Mouse (Mus musculus): ENCODE data around the gene Kmt2e. TPM values are rescaled to one million over a fixed set of nuclear protein-coding genes. Genes with fewer than 3 reads are reported as not detected.

Kmt2e gene
- total and polyA plus RNA-seq, 3 experiments, result 7.2 to 29.7 (median 21.3) TPM

GRCm38 (mm10) chr5:23410040-23410717, 24.1 kb upstream of the Kmt2e start:
- H3K27me3 ChIP-seq (replicated peaks), result no peaks in the 10 kb centered on the region
- H3K36me3 ChIP-seq (replicated peaks in 1 of 2; ENCODE audit: control insufficient read depth in 1 of 2, insufficient read depth in 1 of 2, low read length in 1 of 2), result peaks cover 4 to 16% of the 10 kb centered on the region in 2 experiments
- H3K4me1 ChIP-seq (ENCODE audit: control insufficient read depth in 1 of 2, insufficient read depth in 2 of 2), result peaks cover 39 to 91% of the 10 kb centered on the region in 2 experiments
- H3K9ac ChIP-seq (ENCODE audit: insufficient read depth, low read depth), result peak overlapping the region; percentile 25
- H3K4me2 ChIP-seq (ENCODE audit: insufficient read depth, low read depth, poor library complexity, severe bottlenecking), result 0 out of 2 replicates have a peak overlapping the region, but pooled peaks have one; percentile 34
- H3K9me3 ChIP-seq (replicated peaks; ENCODE audit: low read length), result no peaks in the 10 kb centered on the region
- dilution Hi-C loops (cut with MboI; ENCODE audit: extremely low pct_ligation_motif_present, extremely low pct_unique_long_range_greater_than_20kb, low sequenced_read_pairs), result no loop called here
- DNase-seq (ENCODE audit: extremely low read depth), result no peak
- TF ChIP-seq NELFE (IDR thresholded peaks at IDR 0.05; ENCODE audit: low read depth, low read length), result 0 out of 2 replicates have a peak, but pooled peaks have one; percentile 19
- no peak for TF ChIP-seq IRF4 (IDR thresholded peaks at IDR 0.05; ENCODE audit: low read depth, low read length)
- no peak for TF ChIP-seq ZMIZ1 (IDR thresholded peaks at IDR 0.05; ENCODE audit: low read depth, low read length)
- TF ChIP-seq GABPA (IDR thresholded peaks at IDR 0.05; ENCODE audit: insufficient replicate concordance, low read depth, low read length), result no peak
- no peak for TF ChIP-seq CHD1 (IDR thresholded peaks at IDR 0.05; ENCODE audit: low read depth, low read length)
- no peak for TF ChIP-seq ZNF384 (IDR thresholded peaks at IDR 0.05; ENCODE audit: low read depth, low read length)
- 0 out of 2 replicates have a peak, but pooled peaks have one; percentile 26 for TF ChIP-seq MAFK (IDR thresholded peaks at IDR 0.05; ENCODE audit: insufficient replicate concordance, low read length)
- no peak for TF ChIP-seq MAZ (IDR thresholded peaks at IDR 0.05; ENCODE audit: low read depth, low read length)
- no peak for TF ChIP-seq MYC (IDR thresholded peaks at IDR 0.05; ENCODE audit: low read depth, low read length)
- 0 out of 2 replicates have a peak, but pooled peaks have one; percentile 35 for TF ChIP-seq EP300 (IDR thresholded peaks at IDR 0.05; ENCODE audit: low read length)
- TF ChIP-seq UBTF (IDR thresholded peaks at IDR 0.05; ENCODE audit: low read depth, low read length), result no peak
- TF ChIP-seq TBP (conservative IDR thresholded peaks at IDR 0.05; ENCODE audit: low read depth, low read length), result 0 out of 2 replicates have a peak, but pooled peaks have one; percentile 23
- TF ChIP-seq MEF2A (IDR thresholded peaks at IDR 0.05; ENCODE audit: borderline replicate concordance, low read depth, low read length), result peak; percentile 51; the same call in 1 of the 2 replicates
- peak; percentile 55; the same call in 1 of the 2 replicates for TF ChIP-seq CHD2 (IDR thresholded peaks at IDR 0.05; ENCODE audit: low read length)
- TF ChIP-seq ETS1 (conservative IDR thresholded peaks at IDR 0.05; ENCODE audit: low read depth, low read length), result no peak
- peak; percentile 61 for TF ChIP-seq ELF1 (IDR thresholded peaks at IDR 0.05; ENCODE audit: low read depth, low read length)
- TF ChIP-seq PAX5 (IDR thresholded peaks at IDR 0.05; ENCODE audit: low read length), result no peak
- peak; percentile 12; the same call in 1 of the 2 replicates for TF ChIP-seq POLR2A (IDR thresholded peaks at IDR 0.05; ENCODE audit: low read depth, low read length)
- peak overlapping the region; percentile 79 for H3K27ac ChIP-seq (ENCODE audit: insufficient read depth, low read depth)
- H3K79me2 ChIP-seq (replicated peaks; ENCODE audit: control insufficient read depth, extremely low read depth, insufficient read depth, poor library complexity, severe bottlenecking), result peaks cover 64% of the 10 kb centered on the region
- in situ Hi-C loops (cut with MboI; ENCODE audit: low pct_ligation_motif_present, low pct_unique_long_range_greater_than_20kb, low sequenced_read_pairs), result loop anchor here (25.0 kb wide), 1 partner anchor 652 kb away; no protein-coding TSS in a partner anchor
- no peak overlapping the region for H3K4me3 ChIP-seq (replicated peaks in 1 of 3; ENCODE audit: low read depth in 2 of 3, low read length in 2 of 3, poor library complexity in 1 of 3)

GRCm38 (mm10) chr5:23410718-23411101, 23.5 kb upstream of the Kmt2e start:
- dilution Hi-C loops (cut with MboI; ENCODE audit: extremely low pct_ligation_motif_present, extremely low pct_unique_long_range_greater_than_20kb, low sequenced_read_pairs), result no loop called here
- Histone ChIP-seq H3K4me3 (replicated peaks in 1 of 3; ENCODE audit: low read depth in 2 of 3, low read length in 2 of 3, poor library complexity in 1 of 3) (no peak overlapping the region), H3K4me2 (ENCODE audit: insufficient read depth, low read depth, poor library complexity, severe bottlenecking) (no peak overlapping the region), H3K36me3 (replicated peaks in 1 of 2; ENCODE audit: control insufficient read depth in 1 of 2, insufficient read depth in 1 of 2, low read length in 1 of 2) (peaks cover 4 to 16% of the 10 kb centered on the region in 2 experiments), H3K27me3 (replicated peaks) (no peaks in the 10 kb centered on the region), H3K79me2 (replicated peaks; ENCODE audit: control insufficient read depth, extremely low read depth, insufficient read depth, poor library complexity, severe bottlenecking) (peaks cover 69% of the 10 kb centered on the region), H3K27ac (ENCODE audit: insufficient read depth, low read depth) (peak overlapping the region; percentile 54), H3K9ac (ENCODE audit: insufficient read depth, low read depth) (peak overlapping the region; percentile 25), H3K9me3 (replicated peaks; ENCODE audit: low read length) (no peaks in the 10 kb centered on the region), H3K4me1 (ENCODE audit: control insufficient read depth in 1 of 2, insufficient read depth in 2 of 2) (peaks cover 38 to 94% of the 10 kb centered on the region in 2 experiments)
- DNase-seq (ENCODE audit: extremely low read depth), result no peak
- in situ Hi-C loops (cut with MboI; ENCODE audit: low pct_ligation_motif_present, low pct_unique_long_range_greater_than_20kb, low sequenced_read_pairs), result loop anchor here (25.0 kb wide), 1 partner anchor 652 kb away; no protein-coding TSS in a partner anchor
- no peak for TF ChIP-seq POLR2A (IDR thresholded peaks at IDR 0.05; ENCODE audit: low read depth, low read length)
- no peak for TF ChIP-seq CHD1 (IDR thresholded peaks at IDR 0.05; ENCODE audit: low read depth, low read length)
- no peak for TF ChIP-seq NELFE (IDR thresholded peaks at IDR 0.05; ENCODE audit: low read depth, low read length)
- TF ChIP-seq HCFC1 (IDR thresholded peaks at IDR 0.05; ENCODE audit: low read depth, low read length), result no peak

Measured in CH12.LX (cell line).